Mouse (Mus musculus) liver, embryonic 11.5 days (tissue): ENCODE measurements around the gene Maco1. TPM values are rescaled to one million over a fixed set of nuclear protein-coding genes. Genes with fewer than 3 reads are reported as not detected.

Experiments
- ATAC-seq: fragments of 200-750 bp; cut with Nextera tagmentation; replicated peaks from 2 replicates; pipeline ENCODE4 v1.8.0; 2017; ENCODE audit warnings: moderate number of reproducible peaks, mild to moderate bottlenecking, moderate TSS enrichment, moderate library complexity; ENCODE audit not compliant: low FRiP score
- DNase-seq: peaks from one replicate; pipeline ENCODE4 v3.0.0-alpha.2; 2017; ENCODE audit warnings: low spot score
- H3K27ac ChIP-seq: fragments of 300-500 bp; sonication (generic); 2 replicates; pipeline ENCODE4 v1.5.1; 2014; ENCODE audit warnings: mild to moderate bottlenecking, low read depth, low read length, control low read depth
- H3K27me3 ChIP-seq: fragments of 300-500 bp; sonication (generic); replicated peaks from 2 replicates; pipeline ENCODE4 v1.6.1; 2014; ENCODE audit warnings: low read length, mixed read lengths; ENCODE audit not compliant: control insufficient read depth, insufficient read depth
- H3K36me3 ChIP-seq: fragments of 300-500 bp; sonication (generic); 2 replicates; pipeline ENCODE4 v1.6.1; 2014; ENCODE audit warnings: mild to moderate bottlenecking, low read length, moderate library complexity, mixed read lengths; ENCODE audit not compliant: control insufficient read depth, insufficient read depth
- H3K4me1 ChIP-seq: fragments of 300-500 bp; sonication (generic); replicated peaks from 2 replicates; pipeline ENCODE4 v1.6.1; 2014; ENCODE audit warnings: low read length, mixed read lengths; ENCODE audit not compliant: control insufficient read depth, insufficient read depth
- H3K4me2 ChIP-seq: fragments of 300-500 bp; sonication (generic); 2 replicates; pipeline ENCODE4 v1.6.1; 2014; ENCODE audit warnings: mild to moderate bottlenecking, control low read depth, moderate library complexity
- H3K4me3 ChIP-seq: fragments of 300-500 bp; sonication (generic); 2 replicates; pipeline ENCODE4 v1.5.1; 2014; ENCODE audit warnings: low read depth, low read length, control low read depth
- H3K9ac ChIP-seq: fragments of 300-500 bp; sonication (generic); 2 replicates; pipeline ENCODE4 v1.6.1; 2014; ENCODE audit warnings: low read depth, low read length, control low read depth
- H3K9me3 ChIP-seq: fragments of 300-500 bp; sonication (generic); 2 replicates; pipeline ENCODE4 v1.6.1; 2016; ENCODE audit warnings: low read length, inconsistent platforms, mixed read lengths; ENCODE audit not compliant: control insufficient read depth
- WGBS: fragments of 180-500 bp; shearing (Covaris S2); extraction: QIAGEN DNeasy Blood & Tissue Kit; methylation state at CpG from one replicate; pipeline ENCODE4 v1.1.7; 2014; 5-methylcytosine and 5-hydroxymethylcytosine counted together
- polyA plus RNA-seq: library from polyadenylated mRNA; unstranded; fragments of >200 nt; fragmentation: Nextera tagmentation; extraction: Ambion mirVana; gene quantifications from 2 replicates; pipeline ENCODE4 v1.2.1, GENCODE M21; 2014

The Maco1 gene
- polyA plus RNA-seq, 1 experiment from 2014 or later = 26.3 TPM

GRCm38 (mm10) chr4:134823560-134823959 is 29.6 kb downstream of the Maco1 start:
- H3K36me3 ChIP-seq = peaks cover 15% of the 10 kb centered on the region
- H3K9me3 ChIP-seq = no peaks in the 10 kb centered on the region
- H3K4me3 ChIP-seq = no peak overlapping the region
- no peak overlapping the region for H3K4me2 ChIP-seq
- H3K27ac ChIP-seq = no peak overlapping the region
- no peak for ATAC-seq
- no peak for DNase-seq
- H3K9ac ChIP-seq = no peak overlapping the region
- H3K4me1 ChIP-seq = peaks cover 4% of the 10 kb centered on the region; the same call in 1 of the 2 replicates
- no peaks in the 10 kb centered on the region for H3K27me3 ChIP-seq
- WGBS = 78% methylated on average over 2 of the region's 2 CpGs

- WGBS = 69% methylated on average over 1 of the region's 1 CpGs
- ATAC-seq (no peak), DNase-seq (no peak)
- Histone ChIP-seq H3K4me1 (peaks cover 4% of the 10 kb centered on the region; the same call in 1 of the 2 replicates), H3K4me2 (no peak overlapping the region), H3K27me3 (no peaks in the 10 kb centered on the region), H3K36me3 (peaks cover 18% of the 10 kb centered on the region), H3K9ac (no peak overlapping the region), H3K27ac (no peak overlapping the region), H3K4me3 (no peak overlapping the region), H3K9me3 (no peaks in the 10 kb centered on the region)
These were observed 32.1 kb downstream of the Maco1 start for GRCm38 (mm10) chr4:134821061-134821460.

GRCm38 (mm10) chr4:134817706-134818105 is 35.4 kb downstream of the Maco1 start:
- ATAC-seq = no peak
- peaks cover 14% of the 10 kb centered on the region; the same call in 1 of the 2 replicates for H3K36me3 ChIP-seq

GRCm38 (mm10) chr4:134814229-134814571 is 38.9 kb downstream of the Maco1 start:
- 94% methylated on average over 4 of the region's 4 CpGs for WGBS
- Histone ChIP-seq H3K27ac (no peak overlapping the region), H3K27me3 (no peaks in the 10 kb centered on the region), H3K36me3 (peaks cover 32% of the 10 kb centered on the region), H3K4me1 (no peaks in the 10 kb centered on the region; the same call in 1 of the 2 replicates), H3K9ac (no peak overlapping the region), H3K4me3 (no peak overlapping the region), H3K9me3 (no peaks in the 10 kb centered on the region), H3K4me2 (no peak overlapping the region)
- DNase-seq (no peak), ATAC-seq (no peak)

More at GRCm38 (mm10) chr4:134817706-134818105, 35.4 kb downstream of the Maco1 start:
- Histone ChIP-seq H3K27ac (no peak overlapping the region), H3K4me3 (no peak overlapping the region), H3K27me3 (no peaks in the 10 kb centered on the region), H3K9me3 (no peaks in the 10 kb centered on the region), H3K4me2 (no peak overlapping the region), H3K9ac (no peak overlapping the region), H3K4me1 (peaks cover 4% of the 10 kb centered on the region; the same call in 1 of the 2 replicates)
- no peak for DNase-seq
- WGBS = 74% methylated on average over 4 of the region's 4 CpGs

- H3K27me3 ChIP-seq = no peaks in the 10 kb centered on the region
- H3K4me3 ChIP-seq = no peak overlapping the region
- H3K9me3 ChIP-seq = no peaks in the 10 kb centered on the region
- no peak overlapping the region for H3K4me2 ChIP-seq
- H3K27ac ChIP-seq = no peak overlapping the region
- WGBS = 92% methylated on average over 17 of the region's 17 CpGs
- DNase-seq = no peak
- peaks cover 37% of the 10 kb centered on the region for H3K36me3 ChIP-seq
- no peaks in the 10 kb centered on the region; the same call in 1 of the 2 replicates for H3K4me1 ChIP-seq
- ATAC-seq = no peak
- no peak overlapping the region for H3K9ac ChIP-seq
These were observed 39.5 kb downstream of the Maco1 start for GRCm38 (mm10) chr4:134813406-134814228.

GRCm38 (mm10) chr4:134804765-134805164 is 48.4 kb downstream of the Maco1 start:
- H3K9ac ChIP-seq = no peak overlapping the region
- H3K4me1 ChIP-seq = no peaks in the 10 kb centered on the region
- no peak overlapping the region for H3K27ac ChIP-seq
- ATAC-seq (no peak), DNase-seq (no peak)
- no peaks in the 10 kb centered on the region for H3K9me3 ChIP-seq
- H3K4me3 ChIP-seq = no peak overlapping the region
- H3K4me2 ChIP-seq = no peak overlapping the region
- WGBS = 85% methylated on average over 5 of the region's 5 CpGs
- H3K27me3 ChIP-seq = no peaks in the 10 kb centered on the region
- peaks cover 25% of the 10 kb centered on the region for H3K36me3 ChIP-seq

- DNase-seq (no peak), ATAC-seq (no peak)
- Histone ChIP-seq H3K4me1 (no peaks in the 10 kb centered on the region), H3K9ac (no peak overlapping the region), H3K4me2 (no peak overlapping the region), H3K27ac (no peak overlapping the region), H3K27me3 (no peaks in the 10 kb centered on the region), H3K36me3 (peaks cover 16% of the 10 kb centered on the region; the same call in 1 of the 2 replicates), H3K4me3 (no peak overlapping the region), H3K9me3 (no peaks in the 10 kb centered on the region)
- 84% methylated on average over 3 of the region's 3 CpGs for WGBS
These were observed 50.4 kb downstream of the Maco1 start for GRCm38 (mm10) chr4:134802765-134803164.

GRCm38 (mm10) chr4:134802155-134802554 is 51.0 kb downstream of the Maco1 start:
- Histone ChIP-seq H3K27ac (no peak overlapping the region), H3K36me3 (peaks cover 16% of the 10 kb centered on the region; the same call in 1 of the 2 replicates), H3K4me3 (no peak overlapping the region), H3K9ac (no peak overlapping the region), H3K27me3 (no peaks in the 10 kb centered on the region), H3K9me3 (no peaks in the 10 kb centered on the region), H3K4me2 (no peak overlapping the region), H3K4me1 (no peaks in the 10 kb centered on the region)
- WGBS = 94% methylated on average over 10 of the region's 10 CpGs
- ATAC-seq = no peak
- no peak for DNase-seq

GRCm38 (mm10) chr4:134800693-134801092 is 52.5 kb downstream of the Maco1 start:
- peaks cover 8% of the 10 kb centered on the region; the same call in 1 of the 2 replicates for H3K36me3 ChIP-seq
- no peaks in the 10 kb centered on the region for H3K9me3 ChIP-seq
- H3K27me3 ChIP-seq = no peaks in the 10 kb centered on the region
- H3K4me1 ChIP-seq = peaks cover 10% of the 10 kb centered on the region
- no peak for ATAC-seq
- no peak overlapping the region for H3K27ac ChIP-seq
- no peak overlapping the region for H3K4me2 ChIP-seq
- H3K4me3 ChIP-seq = no peak overlapping the region
- DNase-seq = no peak
- 81% methylated on average over 10 of the region's 10 CpGs for WGBS
- no peak overlapping the region for H3K9ac ChIP-seq
